Mouse (Mus musculus) olfactory bulb, adult 2 months (tissue): ENCODE data around the gene Sigirr.

Experiments used
- CTCF ChIP-seq: fragments of 200-500 bp; IDR thresholded peaks from 2 replicates; pipeline ENCODE4 v1.5.1; 2012; ENCODE audit warnings: low read depth, mild to moderate bottlenecking, low read length, moderate library complexity; ENCODE audit not compliant: insufficient read depth
- POLR2A ChIP-seq: fragments of 200-500 bp; IDR thresholded peaks from 2 replicates; pipeline ENCODE4 v1.6.1; 2012; ENCODE audit warnings: mild to moderate bottlenecking, low read depth, low read length, moderate library complexity; ENCODE audit not compliant: insufficient read depth

GRCm38 (mm10) chr7:141046931-141047580, 53.3 kb downstream of the Sigirr start:
- no peak for TF ChIP-seq POLR2A
- TF ChIP-seq CTCF = no peak
